Mouse (Mus musculus) telencephalon, adult 2 months (tissue): ENCODE results near the gene Kansl1.

ENCODE experiments used
- DNase-seq: peaks from one replicate; pipeline ENCODE4 v3.0.0-alpha.2; 2011; ENCODE audit warnings: low read depth, low spot score

Kansl1 gene

GRCm38 (mm10) chr11:104439703-104440102 lies 29.0 kb downstream of the Kansl1 start:
- DNase-seq, result no peak

GRCm38 (mm10) chr11:104438450-104438849 lies 30.2 kb downstream of the Kansl1 start:
- no peak for DNase-seq

DNA sequence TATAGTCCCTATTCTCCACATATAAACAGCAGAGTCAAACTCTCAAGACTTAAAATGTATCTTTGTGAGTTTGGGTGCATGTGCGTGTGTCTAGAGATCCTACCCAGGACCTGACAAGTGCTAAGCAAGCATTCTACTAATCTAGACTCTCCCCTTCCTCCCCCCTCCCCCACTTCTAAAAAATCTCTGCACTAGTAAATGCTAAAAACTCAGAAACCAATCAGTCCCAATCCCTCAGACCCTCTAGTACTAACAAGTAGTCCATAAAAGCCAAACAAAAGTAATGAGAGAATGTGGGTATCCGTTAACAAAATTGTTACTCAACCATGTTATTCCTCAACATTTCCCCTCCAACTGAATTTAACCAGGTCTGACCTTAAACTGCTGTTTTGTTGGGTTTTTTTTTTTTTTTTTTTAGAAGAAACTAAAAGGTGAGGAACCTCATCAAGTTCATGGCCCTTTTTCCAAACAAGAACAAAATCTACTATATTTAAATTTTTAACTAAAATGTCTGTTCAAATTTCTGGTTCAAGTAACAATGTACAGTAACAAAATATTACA lies 32.2 kb downstream of the Kansl1 start:
- DNase-seq, result no peak

GRCm38 (mm10) chr11:104435753-104436152 lies 32.9 kb downstream of the Kansl1 start:
- no peak for DNase-seq

DNA sequence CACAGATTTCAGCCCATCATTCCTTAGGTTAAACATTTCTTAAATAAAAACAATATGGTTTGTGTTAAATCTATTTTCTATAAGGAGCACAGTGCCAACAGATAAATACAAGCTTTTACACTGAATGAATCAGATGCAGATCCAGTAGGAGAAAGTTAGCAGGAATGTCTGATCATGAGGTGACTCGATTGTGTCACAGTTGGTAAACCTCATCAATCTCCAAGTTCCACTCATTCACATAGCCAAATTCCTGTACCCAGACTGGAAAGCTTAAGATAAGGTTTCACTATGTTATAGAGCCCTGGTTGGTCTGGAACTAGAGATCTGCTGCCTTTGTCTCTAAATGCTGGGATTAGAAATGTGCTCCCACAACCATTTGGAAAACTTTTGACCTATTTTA lies 33.5 kb downstream of the Kansl1 start:
- no peak for DNase-seq

- DNase-seq, result no peak
Observed at GRCm38 (mm10) chr11:104432251-104432650, 36.4 kb downstream of the Kansl1 start.

- DNase-seq, result no peak
Observed at GRCm38 (mm10) chr11:104431807-104432206, 36.9 kb downstream of the Kansl1 start.

DNA sequence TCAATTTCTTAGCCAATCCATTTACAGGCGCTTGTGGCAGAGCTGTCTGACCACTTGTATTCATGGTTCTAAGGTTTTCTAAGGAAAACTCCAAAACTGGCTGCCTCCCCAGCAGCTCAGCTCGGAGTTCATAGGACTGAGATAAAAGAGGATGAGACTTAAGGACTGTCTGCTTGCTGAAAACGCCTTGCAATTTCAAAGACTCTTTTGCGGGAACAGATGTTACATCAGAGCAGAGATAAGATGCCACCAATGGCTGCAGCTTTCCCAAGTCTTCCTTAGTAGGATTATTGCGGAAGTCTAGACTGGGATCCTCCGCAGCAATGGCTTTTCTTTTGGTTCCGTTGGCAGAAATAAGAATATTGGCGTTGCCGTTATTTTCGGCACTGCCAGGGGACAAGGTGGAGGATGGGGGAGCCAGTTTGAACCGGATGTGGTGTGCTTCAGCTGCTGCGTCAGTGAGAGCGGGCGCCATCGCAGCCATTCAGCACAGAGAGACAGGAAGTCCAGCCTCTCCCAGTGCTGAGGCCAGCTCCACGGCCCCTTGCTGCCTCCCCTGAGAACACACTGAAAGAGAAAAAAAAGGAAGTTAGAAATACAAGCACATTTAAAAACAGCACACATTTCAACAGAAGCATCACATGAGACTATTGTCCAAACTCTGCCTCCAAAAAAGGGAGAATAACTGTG lies 43.8 kb downstream of the Kansl1 start:
- DNase-seq, result no peak

DNA sequence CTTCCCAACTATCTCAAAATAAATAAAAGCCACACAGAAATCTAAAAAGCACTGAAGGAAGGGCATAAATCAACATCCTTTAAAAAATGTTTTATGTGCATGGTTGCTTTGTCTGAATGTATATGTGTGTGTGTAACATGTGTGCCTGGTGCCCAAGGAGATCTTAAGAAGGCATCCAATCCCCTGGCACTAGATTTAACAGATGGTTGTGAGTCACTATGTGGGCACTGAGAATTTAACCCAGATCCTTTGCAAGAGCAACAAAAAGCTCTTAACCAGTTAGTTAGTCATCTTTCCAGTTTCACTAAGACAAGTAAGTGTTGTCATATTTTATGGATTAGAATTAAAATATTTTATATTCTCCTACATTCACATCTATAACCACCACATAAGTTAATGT lies 56.4 kb downstream of the Kansl1 start:
- DNase-seq, result peak; percentile 44

DNA sequence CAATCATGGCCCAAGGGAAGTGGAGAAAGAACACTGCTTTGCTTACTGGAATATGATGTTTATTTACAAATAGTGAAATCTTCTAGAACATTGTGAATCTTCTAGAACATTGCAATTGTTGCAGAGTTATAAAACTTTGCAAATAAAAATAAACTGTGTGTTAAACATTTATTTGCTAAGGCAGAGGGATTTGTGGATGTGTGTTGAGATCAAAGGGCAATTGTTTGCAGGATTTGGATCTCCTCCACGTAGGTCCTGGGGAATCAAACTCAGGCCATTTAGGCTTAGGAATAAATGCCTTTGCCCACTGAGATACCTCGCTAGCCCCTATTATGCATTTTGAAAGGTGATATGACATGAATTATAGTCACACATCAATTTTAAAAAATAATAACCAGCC lies 61.3 kb downstream of the Kansl1 start:
- DNase-seq, result no peak

- DNase-seq, result no peak
Observed at GRCm38 (mm10) chr11:104400961-104401360, 67.7 kb downstream of the Kansl1 start.

GRCm38 (mm10) chr11:104399459-104400216 lies 69.0 kb downstream of the Kansl1 start:
- no peak for DNase-seq

GRCm38 (mm10) chr11:104395648-104396047 lies 73.0 kb downstream of the Kansl1 start:
- no peak for DNase-seq

GRCm38 (mm10) chr11:104393196-104393595 lies 75.5 kb downstream of the Kansl1 start:
- no peak for DNase-seq

DNA sequence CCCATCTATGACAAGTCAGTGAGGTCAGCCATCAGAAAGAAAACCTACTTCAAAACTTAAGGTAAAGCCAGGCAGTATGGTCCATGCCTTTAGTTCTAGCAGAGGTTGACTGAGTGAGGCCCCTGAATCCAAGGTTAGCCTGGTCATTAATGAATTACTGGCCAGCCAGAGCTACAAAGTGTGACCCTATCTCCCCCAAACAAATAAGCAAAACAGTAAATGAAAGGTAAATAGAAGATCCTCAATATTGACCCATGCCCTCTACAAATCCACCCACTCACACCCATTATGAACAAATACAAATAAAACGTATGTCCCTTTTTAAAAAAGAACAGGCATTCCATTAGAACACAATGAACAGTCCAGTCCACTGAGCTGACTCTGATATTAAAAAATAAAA lies 76.5 kb downstream of the Kansl1 start:
- DNase-seq, result no peak

DNA sequence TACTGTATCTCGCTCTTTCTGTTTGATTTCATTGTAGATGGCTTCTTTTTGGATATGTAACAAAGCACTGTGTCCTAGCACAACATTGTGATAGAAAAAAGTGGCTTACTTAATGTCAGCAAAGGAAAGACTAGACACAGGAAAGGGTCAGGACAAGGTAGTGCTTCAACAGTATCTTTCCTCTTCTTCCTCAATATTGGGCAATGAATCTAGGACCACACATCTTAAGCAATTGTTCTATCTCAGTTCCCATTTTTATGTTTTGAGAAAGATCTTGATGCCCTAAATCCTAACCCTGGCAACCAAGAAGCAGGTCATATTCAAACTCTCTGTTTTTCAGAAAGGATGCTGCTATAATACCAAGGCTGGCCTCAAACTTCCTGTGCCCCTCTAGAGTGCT lies 81.4 kb downstream of the Kansl1 start:
- DNase-seq, result no peak

DNA sequence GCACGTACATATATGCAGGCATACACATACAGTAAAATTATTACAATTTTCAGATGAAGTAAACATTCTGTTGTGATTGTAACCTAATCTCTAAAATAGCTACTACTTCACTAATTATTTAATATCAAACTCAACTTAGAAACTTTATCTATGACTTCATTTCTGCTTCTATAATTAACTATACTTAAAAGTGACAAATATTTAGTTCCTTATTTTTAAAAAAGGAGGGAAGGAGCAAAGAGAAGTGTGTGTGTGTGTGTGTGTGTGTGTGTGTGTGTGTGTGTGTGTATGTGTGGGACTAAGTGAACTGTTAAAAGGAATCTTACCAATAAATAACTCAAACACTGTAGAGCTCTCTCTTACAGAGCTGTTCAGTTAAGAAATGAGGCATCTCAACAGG lies 82.1 kb downstream of the Kansl1 start:
- no peak for DNase-seq

DNA sequence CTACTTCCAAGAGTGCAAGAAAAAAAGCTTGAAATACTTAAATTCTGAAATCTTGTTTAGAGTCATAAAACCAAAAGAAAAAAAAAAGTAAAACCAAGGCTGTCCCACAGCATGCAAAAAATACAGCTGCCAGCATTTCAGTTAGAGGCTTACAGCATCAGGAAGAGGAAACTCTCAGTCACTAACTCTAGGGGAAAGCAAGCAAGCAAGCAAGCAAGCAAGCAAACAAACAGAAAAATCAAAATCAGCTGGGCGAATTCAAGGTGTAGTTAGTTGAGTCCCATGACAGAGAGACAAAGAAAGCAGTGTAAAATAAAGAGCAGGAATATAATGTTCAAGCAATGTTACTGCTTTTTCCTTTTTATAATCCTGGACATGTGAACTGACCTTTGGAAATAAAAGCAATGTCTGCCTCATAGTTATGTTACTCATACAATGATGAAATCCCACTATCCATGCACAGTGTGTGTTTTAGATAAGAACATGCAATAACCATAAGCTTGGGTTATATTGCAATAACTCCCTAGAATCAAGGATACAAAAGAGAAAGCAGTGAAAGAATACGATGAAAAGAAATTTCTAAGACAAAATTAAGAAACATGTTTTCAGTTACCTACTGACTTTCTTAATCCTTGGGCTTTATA lies 85.4 kb downstream of the Kansl1 start:
- DNase-seq, result no peak

DNA sequence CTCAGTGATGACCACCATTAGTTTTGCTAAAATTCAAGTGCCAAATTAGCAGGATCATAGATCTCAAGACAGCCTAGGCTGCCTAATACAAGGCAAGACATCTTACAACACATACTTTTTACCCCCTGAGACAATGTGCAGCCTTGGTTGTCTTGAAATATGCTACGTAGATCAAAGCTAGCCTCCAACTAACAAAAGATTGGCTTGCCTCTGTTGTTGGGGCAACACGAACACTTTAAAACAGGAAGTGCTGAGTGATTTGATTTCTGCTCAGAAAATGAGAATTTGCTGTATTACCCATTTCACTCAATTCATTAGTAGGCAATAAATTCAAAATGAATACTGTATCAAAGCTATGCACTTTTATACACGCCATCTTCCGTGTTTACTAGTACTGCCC lies 86.8 kb downstream of the Kansl1 start:
- DNase-seq, result no peak

DNA sequence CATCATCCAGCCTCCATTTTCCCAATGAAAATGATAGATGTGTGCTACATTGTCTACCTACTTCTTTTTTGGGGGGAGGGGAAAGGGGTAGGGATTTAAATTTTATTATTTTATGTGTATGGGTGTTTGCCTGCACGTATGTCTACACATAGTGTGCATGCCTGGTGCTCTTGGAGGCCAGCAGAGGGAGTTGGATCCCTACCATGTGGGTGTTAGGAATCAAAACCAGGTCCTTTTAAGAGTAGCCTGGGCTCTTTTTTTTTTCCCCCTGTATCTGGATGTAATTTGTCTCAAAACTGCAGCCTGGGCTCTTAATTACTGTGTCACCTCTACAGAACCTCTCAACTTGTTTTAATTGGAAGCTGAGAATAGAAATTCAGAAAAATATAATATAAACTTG lies 89.0 kb downstream of the Kansl1 start:
- DNase-seq, result no peak

DNA sequence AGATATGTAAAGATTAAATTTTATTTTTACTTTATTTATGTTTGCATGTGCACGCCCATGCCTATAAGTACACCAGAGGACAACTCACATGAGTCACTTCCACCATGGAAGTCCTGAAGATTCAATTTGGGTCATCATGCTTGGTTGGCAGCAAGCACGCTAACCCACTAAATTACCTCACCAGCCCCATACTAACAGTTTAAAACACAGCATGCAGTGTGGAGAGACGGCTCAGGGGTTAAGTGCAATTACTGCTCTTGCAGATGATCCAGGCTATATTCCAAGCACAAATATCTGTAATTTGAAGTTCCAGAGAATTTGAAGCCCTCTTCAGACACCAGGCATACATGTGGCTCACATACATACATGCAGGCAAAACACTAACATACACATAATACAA lies 92.4 kb downstream of the Kansl1 start:
- no peak for DNase-seq

DNA sequence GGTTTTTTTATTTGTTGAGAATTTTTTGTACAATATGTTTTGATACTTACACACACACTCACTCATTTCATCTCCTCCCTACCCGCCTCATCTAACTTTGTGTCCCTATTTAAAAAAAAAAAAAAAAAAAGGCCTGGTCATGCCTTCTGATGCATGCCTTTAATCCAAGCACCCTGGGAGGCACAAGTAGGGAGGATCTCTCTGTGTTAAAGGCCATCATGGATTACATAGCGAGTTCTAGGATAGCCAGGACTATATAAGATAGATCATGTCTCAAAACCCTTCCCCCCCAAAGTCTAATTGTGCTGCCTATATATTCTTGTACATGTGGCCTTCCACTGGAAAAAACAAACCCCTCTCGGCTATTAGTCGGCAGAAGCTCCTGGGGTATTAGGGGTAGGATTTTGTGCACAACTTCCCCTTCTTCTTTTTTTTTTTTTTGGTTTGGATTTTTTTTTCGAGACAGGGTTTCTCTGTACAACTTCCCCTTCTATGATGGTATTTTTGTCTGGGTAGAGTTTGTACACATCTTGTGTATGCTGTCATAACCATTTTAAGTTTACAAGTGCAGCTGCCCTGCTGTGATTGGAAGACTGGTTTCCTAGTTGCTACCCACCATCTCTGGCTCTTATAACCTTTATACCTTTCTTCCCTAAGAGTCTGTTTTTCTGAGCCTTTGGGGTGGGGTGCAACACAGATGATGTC lies 101.0 kb downstream of the Kansl1 start:
- DNase-seq, result no peak
